Mouse (Mus musculus): ENCODE measurements at regions not wholly inside any gene's neighbourhood (a gene's known extent, or its start where the extent isn't known, plus 50 kb on each side); places are given as distances from the start of the nearest gene placed in this dataset.

DNA sequence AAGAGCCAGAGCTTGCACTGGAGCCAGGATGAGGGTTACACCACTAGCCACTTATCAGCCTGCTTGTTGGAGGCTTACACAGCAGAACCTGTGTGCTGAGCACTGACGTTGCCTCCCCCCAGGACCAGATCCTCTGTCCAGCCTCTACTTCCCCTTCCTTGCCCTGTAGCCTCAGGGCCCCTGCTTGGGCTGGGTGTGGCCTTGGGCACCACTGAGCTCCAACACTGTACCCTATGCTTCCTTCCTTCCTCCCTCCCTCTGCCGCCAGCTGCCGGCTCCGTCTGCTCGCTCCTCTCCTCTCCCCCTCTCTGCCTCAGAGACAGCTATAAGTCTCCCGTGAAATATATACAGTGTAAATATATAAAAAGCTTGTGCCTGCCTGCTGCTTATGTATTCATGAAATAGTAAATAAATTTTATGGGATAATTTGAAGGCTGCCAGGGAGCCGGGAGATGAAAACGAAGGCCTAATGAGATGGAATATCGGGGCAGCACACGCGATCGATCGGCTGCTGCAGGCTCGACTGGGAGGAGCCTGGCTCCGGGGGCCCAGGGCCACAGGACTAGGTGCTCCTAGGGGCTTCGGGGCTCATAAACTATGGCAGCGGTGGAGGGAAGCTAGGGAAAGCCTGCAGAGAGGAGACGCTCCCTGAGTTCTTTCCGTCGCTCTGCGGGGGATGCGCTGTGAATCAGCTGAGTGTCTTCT, 135.6 kb downstream of the Rbm19 start:
- DNase-seq: no peak

DNA sequence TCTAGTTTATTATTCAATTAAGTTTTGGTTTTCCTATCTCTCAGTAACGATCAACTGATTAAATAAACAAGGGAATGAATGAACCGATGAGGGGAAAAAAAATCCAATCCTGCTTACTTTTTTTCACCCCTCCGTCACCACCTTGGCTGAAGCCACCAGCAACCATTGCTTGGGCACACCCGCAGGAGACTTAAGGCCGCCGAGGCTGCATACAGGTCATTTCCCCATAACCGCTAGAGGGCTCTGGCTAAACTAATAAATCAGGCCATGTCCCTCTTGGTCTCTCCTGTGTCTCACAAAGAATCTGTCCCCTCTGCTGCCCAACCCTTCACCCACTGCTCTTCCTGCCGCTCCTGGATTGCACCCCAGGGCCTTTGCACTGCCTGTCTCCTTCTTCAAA, 136.3 kb downstream of the Rbm19 start:
- peak; percentile 34 for DNase-seq

DNA sequence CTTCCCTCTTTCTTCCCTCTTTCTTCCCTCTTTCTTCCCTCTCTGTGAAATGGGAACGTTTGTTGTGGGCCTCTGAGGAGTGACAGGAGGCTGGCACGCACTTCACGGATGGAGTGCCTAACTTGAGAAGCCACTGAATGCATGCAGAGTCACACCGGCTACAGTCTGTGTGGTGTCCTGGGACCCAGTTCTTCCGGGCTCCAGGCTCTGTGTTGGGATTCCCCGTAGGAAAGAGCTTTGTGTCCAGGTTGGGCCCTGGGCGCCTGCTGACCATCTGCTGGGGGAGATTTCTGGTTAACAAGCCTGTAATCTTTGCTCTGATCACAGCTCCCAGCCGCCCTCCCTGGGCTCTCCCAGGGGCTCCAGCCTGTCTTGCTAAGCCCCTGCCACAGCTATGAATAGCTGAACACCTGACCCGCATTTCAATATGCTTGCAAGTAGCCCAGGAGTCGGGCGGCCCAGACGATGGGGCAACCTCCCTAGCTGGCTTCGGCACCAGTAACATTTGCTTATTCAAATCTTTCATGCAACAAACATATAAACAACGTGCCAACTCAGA, 146.5 kb downstream of the Rbm19 start:
- no peak for DNase-seq

DNA sequence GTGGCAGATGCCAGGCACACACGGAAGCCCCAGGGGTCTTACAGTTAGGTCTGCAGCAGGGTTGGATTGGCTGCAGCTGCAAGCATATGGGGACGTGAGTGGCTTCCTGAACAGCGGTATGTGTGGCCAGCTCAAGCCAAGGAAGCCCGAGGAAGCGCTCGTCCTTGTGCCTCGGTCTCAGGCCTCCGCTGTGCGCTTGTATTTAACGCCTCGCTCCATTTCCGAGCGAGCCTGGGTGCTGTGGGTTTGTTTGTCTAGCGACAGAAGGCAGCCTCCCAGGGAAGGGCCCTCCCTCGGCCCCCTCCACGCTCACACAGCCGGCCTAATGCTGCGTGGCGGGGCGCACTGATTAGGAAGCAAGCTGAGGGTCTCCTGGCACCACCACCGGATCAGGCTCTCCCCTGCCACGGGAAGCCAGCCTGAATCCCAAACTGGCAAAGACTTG, 153.2 kb downstream of the Rbm19 start:
- DNase-seq: no peak

DNA sequence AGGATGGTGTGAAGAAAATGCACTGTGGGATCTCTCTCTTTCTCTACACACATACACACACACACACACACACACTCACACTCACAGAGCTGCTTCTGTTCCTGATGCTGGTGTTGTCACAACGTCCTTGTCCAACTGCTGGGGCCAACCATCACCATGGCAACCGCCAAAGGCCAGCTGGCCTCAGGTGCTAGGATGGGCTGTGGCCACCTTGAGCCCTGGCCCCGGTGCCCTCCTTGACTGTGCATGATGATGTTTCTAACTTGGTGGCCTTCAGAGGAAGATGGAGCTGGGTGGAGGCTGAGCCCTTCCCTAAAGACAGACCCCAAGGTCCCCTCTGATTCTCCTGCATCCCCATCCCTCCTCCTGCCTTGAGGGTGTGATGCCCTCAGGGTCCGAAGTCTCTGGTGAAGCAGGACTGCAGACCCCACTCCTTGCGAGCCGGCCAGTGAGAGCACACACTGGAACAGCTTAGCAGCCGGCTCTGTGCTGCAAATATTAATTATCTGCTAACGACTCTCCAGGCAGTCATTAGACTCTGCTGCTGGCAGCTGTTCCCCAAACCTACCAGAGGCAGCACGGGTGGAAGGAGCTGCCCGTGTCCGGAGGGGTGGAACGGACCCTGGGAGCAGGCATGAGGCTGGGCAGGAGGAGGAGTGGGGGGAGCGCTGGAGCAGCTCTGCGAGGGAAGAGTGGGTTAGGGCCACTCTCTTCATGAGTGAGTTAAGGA, 154.8 kb downstream of the Rbm19 start:
- no peak for DNase-seq

DNA sequence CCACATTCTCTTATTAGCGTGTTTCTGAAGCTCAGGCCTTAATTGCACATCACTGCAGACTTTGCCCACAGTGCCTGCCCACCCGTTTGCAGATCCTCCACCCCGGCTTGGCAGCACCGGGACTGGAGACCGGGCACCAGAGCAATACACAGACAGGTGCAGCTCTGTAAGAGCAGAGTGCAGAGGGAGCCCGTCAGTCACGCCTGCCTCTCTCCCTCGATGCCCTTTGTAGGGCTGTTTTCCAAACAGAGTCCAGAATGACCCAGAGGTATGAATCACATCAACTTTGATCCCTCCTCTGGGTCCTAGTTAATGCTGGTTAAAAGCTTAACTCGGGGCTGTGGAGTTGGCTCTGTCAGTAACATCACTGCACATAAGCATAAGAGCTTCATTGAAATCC, 155.3 kb upstream of the Lhx5 start:
- peak; percentile 62 for DNase-seq

DNA sequence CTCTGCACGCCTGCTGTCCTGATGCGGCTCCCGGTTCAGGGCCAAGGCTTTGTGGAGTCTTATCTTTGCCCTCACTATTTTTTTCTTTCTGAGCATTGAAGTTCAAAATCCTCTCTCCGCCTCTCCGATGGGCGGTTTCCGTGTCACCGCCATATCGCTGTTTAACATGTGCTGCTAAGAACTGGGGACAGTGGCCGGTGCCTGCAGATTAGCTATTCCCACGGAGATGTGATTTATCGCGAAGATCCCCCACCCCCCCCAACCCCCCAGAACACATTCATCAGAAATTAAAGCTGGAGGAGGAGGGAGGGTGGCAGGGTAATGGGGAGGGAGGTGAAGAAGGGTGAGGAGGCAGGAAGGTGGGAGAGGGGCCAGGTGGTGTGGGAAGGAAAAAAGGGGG, 151.2 kb upstream of the Lhx5 start:
- DNase-seq: no peak

DNA sequence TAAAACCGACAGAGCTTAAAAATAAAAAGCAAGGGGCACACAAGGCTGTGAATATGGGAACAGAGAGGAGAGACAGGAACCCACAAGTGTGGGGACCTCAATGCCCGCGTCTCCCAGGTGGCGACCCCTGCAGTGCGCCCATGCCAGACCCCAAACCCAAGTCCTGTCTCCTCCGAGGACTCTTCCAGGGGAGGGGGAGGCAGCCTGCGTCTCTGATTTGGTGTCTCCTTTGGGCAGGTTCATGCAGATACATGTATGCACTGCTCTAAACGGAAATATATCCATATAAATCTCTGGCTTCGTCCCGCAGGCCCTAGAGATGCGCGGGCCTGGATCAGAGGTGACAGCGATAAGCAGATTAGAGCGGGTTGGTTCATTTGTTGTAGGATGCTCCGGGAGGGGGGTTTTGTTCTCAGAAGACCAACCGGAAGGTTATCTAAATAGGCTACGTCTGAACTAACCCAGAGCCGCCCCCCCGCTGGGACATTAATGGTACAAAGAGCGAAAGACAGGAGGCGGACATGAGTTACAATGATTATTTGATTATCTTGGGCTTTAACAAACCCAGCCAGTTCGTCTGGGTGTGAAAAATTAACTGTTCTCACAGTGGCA, 150.4 kb upstream of the Lhx5 start:
- no peak for DNase-seq

DNA sequence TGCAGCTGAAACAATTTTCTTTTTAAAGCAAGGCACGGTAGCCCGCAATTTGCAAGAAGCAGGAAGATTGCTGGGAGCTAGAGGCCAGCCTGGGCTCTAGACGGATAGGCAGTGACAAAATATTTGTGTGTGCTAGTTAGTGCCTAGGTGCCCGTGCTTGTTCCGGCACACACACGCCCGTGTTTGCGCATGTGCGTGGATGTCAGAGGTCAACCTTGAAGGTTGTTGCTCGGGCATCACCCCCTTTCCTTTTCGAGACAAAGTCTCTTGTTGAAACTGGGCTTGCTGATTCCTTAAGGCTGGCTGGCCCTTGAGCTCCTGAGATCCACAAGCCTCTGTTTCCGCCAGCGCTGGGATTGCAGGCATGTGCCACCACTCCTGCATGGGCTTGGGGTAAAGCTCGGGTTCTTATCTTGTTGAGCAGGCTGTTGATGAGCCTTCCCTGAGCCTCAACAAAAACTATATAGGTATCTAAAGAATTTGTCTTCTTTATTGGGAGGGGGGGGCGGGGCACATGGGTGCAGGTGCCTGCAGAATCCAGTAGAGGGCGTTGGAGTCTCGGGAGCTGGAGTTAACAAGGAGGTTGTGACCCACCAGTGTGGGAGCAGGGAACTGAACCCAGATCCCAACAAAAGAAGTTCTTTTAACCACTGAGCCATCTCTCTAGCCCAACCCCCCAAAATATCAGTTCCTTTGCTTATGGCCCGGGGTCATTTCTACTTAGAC, 149.5 kb upstream of the Lhx5 start:
- no peak for DNase-seq

DNA sequence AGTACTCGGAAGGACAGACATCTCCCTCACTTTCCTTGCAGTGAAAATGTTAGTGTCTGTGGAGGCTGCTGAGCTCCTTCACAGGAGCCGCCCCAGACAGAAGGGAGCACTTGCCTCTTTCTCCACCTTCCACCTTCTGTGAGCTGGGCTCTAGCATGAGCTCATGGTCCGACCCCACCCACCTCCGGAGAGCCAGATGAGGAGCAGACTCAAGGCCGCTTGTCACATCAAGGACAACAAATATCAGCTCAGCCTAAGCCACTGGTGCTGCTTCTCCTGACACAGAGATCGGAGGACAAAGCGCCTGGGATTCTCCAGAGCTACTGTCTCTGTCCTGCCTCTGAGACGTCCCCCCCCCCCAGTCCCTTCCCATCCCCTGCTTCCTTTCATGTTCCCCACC, 146.9 kb upstream of the Lhx5 start:
- no peak for DNase-seq

DNA sequence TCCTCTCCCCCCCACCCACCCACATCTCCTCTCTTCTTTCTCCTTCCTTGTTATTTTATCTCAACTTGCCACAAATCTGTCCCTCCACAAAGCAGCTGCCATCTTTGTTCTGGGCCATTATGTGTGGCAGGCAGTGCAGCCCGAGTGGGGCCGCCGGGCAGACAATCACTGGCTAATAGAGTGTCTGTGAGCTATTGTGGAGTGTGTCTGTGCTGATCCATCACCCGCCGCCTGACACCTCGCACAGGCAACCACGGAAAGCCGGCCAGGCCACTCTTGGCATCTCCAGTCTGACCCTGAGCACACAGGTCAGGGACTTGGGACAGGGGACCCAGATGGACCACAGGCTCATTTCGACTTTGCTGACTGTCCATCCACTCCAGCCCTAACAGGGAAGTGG, 146.5 kb upstream of the Lhx5 start:
- DNase-seq: no peak

DNA sequence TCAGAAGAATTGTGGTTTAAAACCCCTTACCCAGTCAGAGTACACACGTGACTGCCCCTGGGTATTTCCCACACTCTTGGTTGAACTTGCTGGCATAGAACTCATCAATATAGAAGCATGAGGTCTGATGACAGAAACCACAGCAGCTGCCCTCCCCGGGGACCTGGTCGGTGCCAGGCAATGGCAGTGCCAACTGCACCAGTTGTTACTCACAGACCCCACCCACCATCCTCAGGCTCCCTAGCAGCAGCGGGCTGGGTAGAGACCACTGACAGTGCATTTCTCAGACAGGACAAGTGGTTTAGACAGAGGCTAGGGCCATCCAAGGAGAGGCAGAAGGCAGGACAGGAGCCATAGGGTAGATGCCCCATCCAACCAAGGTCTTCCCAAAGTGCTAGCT, 144.7 kb upstream of the Lhx5 start:
- DNase-seq: no peak

DNA sequence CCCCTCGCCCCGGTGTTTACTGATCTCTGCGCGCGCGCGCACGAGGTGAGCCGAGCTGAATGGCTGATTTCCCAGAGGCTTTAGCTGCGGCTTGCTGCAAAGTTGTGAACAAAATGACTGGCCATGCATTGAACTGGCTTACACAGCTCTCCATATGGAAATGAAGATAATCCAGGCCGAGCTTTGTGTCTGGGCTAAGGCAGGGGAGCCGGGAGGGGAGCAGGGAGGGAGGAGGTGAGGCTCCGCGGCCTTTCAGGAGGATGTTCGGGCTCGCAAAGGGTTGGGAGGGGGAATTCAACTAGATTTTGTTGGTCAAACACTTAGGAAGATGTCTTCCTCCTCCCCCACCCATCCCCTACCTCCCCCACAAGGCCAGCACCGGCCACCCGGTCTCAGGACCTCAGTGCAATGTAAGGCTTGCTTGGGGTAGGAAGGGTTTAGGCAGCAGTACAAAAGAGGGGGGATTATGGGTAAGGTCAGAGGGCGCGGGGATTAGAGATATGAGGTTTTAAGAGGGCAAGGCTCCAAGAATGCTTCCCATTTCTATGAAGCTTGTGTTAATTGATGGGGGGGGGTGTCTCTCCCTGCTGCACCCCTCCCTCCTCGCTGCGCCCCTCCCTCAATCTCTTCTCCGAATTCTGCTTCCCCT, 143.3 kb upstream of the Lhx5 start:
- DNase-seq: no peak

DNA sequence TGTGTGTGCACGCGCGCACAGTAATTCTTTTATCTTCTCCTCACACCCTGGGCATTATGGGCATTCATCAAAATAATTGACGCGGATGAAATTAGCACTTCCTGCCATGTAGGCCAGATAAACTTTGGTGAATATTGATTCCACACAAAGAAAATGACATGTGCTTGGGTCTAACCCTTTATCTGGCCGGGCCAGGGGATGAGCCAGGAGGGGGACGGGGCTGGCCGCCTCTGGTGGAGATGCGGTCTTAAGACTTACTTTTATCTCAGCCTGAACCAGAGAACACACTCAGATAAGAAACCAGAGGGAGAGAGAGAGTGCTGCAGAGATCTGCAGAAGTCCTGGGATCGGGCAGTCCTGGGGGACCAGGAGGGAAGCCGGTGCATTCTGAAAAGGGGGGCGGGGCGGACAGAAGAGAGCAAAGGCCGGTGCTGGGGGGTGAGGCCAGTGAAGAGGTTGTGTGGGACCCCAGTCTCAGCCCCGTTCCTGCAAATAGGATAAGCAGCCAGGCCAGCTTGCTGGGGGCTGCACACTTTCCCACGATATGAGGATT, 136.9 kb upstream of the Lhx5 start:
- DNase-seq: no peak

DNA sequence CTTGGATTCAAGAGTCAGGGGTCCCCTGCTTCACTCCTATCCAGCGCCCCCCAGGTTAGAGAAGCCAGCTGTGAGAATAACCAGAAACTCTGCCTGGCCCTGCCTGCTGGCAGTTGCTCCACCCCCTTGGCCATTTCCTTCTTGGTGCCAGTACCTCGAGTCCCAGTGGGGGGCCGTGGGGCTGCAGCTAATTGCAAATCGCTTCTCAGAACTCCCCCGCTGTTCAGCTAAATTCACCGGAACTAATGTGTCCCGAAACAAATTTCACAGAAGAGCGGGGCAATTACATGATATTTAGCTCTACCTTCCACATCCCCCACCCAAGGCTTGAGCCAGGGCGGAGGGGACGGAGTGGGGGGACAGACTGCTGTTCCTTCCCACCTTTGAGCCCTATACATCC, 134.3 kb upstream of the Lhx5 start:
- DNase-seq: no peak

DNA sequence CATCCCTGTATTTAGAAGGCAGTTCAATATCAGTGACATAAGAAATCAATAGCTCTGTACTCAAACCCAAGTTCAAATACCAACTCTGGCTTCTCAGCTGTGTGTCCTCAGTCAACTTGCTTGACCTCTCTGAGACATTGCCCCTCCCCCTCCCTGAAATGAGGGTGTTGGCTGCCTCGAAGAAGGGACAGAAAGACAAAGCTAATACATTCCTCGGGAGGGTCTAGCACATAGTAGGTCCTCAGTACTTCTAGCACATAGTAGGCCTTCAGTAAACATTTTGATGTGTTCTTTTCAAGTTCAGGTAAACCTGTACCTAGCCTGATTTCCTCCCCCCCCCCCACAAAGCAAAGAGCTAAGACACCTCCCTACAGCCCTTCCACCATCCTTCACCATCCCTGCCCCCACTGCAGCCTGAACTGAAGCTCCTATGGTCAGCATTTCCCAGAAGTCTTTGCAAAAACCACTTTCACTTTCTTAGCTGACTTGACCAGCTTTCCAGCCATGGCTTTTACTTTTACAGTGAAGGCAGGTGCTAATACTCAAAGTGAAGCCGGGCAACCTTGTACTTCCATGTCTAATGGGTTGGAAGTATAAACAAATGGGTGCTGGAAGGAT, 133.7 kb upstream of the Lhx5 start:
- no peak for DNase-seq

DNA sequence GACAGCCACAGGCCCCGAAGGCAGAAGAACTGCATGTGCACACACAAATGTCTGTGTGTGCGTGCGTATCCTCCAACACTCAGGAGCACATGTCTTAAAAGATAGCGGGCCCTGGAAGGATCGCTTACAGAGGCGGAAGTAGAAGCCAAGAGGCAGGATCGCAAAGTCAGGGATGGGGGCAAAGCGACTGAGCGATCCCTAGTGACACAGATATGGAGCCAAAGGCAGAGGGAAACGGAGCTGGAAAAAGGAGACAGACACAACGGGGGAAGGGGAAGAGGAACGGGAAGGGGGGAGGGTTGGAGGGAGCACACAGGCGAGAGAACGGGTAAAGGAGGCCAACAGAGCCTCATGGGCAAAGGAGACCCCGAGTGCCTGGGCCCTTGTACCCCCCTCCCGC, 129.8 kb upstream of the Lhx5 start:
- DNase-seq: no peak

DNA sequence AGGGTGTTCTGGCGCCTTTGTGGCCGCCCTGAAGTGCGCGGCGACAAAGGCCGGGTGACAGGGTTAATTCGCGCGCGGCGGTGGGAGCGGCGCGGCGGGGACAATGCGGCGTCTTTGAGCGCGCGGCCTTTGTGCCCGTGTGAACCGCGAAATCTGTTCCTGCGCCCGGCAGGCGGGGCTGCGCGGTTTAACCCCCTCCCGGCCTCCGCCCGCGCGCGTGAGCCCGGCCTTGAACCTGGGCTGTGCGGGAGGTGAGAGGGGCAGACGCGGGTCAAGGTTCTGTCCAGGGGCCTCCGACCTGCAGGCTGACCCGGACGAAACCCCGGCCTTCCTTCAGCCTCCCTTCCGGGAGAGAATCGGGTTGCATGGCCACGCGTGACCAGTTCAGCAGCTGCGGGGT, 129.2 kb upstream of the Lhx5 start:
- DNase-seq: no peak

DNA sequence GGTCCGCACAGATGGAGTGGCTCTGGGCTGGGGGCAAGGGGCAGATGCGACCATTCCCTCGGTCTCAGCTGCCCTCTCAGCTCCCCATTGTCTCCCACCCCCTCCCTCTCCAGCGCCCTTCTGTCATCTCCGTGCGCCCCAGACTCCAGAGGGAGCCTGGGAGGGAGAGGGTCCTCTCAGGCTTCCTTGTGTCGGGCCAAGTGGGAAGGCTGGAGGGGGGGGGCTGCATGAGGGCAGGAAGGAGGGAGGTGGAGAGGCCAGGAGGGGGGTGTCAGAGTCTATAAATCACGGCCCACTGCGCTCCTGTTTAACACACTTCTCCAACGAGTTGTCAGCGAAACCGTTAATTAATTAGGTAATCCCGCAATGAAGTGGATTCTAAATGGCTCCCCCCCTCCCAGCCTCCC, 127.2 kb upstream of the Lhx5 start:
- no peak for DNase-seq

DNA sequence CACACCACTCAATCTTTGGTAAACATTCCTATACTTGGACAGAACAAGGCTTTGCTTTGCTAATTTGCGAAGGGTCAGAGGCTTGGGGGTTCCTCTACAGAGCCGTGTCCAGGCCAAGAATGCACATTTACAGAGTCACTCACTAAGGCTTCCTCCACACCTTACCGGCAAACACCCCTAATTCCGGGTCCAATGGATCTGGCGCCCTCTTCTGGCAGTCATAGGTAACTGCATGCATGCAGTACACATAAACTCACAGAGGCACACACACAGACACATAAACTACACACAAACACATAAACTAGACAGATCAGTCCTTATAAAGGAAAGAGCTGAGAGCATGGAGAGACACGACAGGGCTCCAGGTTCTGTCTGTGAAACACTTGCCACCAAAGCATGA, 119.2 kb upstream of the Lhx5 start:
- no peak for DNase-seq

DNA sequence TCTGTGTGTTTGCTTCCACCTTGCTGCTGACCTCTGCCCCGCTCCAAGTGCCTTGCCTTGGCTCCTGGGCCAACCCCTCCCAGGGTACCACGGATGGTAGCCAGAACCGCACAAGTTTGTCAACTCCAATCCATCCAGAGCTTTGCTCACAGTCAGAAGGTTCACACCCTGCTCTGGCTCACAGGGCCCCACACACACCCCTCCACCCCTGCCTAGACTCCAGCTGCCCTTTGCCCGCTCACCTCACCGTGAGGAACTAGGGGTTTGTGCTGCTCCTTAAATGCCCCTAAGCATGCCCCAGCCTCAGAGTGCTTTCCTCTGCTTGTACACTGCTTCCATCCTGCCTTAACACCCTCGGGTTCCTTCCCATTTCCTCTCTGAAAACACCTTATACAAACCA, 117.5 kb upstream of the Lhx5 start:
- DNase-seq: no peak

DNA sequence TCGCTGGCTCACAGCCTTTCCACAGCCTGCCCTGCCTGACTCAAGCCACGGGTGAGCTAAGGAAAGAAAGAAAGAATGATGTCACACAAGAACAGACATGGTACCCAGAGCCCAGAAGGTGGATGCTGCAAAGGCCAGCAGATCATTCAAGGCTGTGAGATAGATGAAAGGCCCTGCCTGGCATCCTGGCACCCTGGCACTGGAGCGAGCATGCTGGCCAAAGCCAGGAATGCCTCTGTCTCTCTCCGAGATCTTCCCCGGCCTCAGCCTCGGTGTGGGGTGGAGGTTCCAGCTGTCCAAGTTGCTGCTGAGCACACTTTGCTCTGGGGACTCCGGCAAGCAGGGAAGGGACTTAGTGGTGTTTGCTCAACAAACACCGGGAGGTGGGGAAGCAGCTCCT, 116.4 kb upstream of the Lhx5 start:
- DNase-seq: no peak
